Mouse (Mus musculus) spleen, adult 18-20 months (tissue): ENCODE results near the gene Plekhg5.

ENCODE experiments used
- DNase-seq, 2 experiments: peaks; one replicate each; pipeline ENCODE4 v3.0.0; 2022; ENCODE audit warnings: mixed read lengths in 2 of 2

Gene Plekhg5

DNA sequence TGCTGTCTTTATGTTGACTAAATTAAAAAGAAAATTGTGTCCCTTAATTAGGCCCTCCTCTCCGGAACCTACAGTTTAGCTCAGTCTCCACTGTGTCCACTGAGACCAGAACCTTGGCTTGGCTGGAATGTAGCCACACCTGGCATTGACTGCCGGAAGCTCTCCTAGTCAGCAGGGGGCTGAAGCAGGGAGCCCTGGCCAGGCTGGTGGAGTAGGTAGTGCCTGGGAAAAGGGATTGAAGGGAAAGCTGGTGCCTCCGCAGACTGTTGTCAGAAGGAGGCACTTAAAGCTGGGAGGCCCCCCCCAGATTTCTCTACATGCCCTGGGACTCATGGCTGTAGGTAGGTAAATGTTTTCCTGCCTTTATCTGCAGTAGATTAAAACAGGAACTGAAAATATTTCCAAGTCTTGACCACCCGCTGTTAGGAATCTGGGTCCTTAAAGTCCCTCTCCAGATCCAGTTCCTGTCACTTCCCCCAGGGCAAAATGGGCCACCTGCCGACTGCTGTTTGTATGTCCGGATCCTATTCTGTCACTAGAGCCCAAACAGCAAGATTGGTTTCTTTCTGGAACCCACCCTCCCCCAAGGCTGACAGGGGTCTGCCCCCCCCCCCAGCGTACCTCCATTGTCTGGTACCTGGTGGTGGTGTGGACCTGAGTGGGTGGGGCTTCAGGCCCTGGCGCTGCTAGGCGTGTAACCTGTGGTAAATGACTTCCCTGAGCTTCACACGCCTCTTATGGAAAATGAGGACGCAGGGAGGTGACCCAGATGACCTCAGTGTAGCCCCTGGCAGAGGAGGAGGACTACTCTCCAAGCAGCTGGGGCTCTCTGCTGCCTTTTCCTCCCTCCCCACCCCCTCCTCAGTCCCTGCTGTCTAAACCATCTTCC is 25.9 kb downstream of the Plekhg5 start:
- no peak for DNase-seq

DNA sequence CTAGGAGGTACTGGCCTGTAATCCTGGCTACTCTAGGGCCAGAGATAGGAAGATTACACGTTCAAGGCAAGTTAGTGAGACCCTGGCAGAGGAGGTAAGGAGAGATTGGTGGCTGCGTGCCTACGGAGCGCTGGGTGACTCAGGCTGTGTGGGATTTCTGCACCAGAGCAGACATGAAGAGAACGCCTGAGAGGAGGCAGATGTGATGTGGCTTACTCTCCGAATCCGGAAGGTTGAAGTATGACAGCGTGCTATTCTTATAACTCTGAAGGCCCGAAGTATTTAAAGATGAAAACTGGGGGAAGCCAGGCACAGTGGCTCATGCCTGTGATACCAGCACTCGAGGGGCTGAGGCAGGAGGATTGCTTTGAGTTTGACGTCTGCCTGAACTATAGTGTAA is 28.2 kb downstream of the Plekhg5 start:
- DNase-seq: no peak

DNA sequence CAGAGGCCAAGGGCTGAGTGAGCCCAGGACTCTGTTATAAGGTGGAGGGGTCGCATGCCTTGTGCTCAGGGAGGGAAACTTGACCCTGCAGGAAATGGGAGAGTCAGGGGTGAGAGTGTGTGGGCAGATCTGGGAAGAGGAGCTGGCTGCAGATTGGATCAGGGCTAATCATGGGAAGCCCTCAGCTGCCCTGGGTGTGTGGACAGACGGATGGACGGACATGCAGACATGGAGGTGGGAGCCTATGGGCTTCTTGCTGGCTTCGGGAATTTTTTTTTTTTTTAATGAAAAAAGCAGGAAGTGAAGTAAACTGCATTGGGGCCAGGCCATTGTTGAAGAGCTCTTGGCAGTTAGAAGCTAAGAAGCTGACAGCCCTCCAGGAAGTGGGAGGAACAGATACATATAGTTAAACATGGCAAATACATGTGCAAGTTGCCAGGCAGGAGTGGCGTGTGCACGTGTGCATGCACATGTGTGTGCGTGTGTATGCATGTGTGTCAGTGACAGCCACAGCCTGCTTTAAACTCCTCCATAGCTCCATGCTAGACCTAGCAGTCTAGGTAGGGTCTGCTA is 28.9 kb downstream of the Plekhg5 start:
- DNase-seq: no peak

DNA sequence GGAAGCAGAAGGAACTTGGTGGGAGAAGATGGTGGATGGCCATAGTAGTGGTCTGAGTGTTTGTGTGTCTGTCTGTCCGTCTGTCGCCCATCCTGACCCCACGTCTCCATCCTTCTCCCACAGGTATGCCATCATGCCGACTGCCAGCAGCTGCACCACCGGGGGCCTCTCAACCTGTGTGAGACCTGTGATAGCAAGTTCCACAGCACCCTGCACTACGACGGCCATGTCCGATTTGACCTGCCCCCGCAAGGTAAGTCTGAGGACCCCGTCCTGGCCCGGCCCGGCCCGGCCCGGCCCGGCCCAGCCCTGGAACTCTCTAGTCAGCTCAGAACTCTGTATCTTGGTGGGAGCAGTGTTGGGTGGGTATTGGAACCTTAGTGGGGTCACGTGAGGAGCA is 29.6 kb downstream of the Plekhg5 start:
- no peak for DNase-seq

- peak; percentile 57 to 81 for DNase-seq
These were observed 30.7 kb downstream of the Plekhg5 start for GRCm38 (mm10) chr4:152103025-152103424.

DNA sequence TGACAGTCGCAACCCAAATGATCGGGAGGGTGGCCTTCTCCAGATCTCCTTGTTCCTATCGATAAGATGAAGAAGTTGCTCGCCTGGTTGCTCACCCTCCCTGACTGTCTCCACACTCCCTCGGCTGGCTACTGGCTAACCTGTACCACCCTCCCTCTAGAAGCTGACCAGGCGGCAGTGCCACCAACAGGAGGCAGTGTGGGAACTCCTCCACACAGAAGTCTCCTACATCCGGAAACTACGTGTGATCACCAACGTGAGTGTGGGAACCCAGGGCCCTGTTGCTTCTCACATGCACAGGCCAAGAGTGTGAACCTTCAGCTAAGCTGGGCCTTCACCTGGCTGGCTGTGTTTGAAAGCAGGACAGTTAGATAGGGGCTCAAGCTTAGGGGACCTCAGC is 34.4 kb downstream of the Plekhg5 start:
- DNase-seq: no peak

DNA sequence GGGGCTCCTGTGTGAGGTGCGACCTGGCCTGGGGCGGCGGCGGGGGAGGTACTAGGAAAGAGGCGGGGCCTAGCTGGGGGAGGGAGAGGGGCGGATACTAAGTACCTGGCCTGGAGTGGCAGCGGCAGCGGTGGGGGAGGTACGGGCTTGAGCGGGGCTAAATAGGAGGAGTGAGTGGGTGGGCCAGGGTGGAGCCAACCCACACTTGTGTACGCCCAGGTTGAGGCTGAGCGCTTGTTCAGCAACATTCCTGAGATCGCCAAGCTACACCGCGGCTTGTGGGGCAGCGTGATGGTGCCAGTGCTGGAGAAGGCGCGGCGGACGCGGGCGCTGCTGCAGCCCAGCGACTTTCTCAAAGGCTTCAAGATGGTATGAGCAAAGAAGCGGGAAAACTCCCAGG is 35.2 kb downstream of the Plekhg5 start:
- DNase-seq: no peak

GRCm38 (mm10) chr4:152107971-152108509 is 35.7 kb downstream of the Plekhg5 start:
- no peak for DNase-seq

DNA sequence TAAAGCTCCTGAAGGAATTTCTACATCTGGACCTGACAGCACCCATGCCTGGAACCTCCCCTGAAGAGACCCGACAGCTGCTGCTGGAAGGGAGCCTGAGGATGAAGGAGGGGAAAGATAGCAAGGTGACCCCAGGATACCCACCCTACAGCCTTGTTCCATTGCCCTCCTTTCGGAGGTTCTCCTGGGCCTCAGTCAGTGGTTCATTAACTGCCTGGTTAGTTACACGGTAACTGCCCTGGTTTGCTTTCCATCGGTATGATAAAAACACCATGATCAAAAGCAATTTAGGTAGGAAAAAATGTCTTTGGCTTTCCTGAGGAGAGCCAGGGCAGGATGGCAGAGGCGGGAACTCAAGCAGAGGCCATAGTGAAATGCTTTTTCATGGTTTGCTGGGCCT is 36.4 kb downstream of the Plekhg5 start:
- no peak for DNase-seq

- no peak for DNase-seq
These were observed 37.2 kb downstream of the Plekhg5 start for GRCm38 (mm10) chr4:152109509-152109908.

GRCm38 (mm10) chr4:152110689-152111088 is 38.4 kb downstream of the Plekhg5 start:
- DNase-seq: no peak

- no peak for DNase-seq
These were observed 40.0 kb downstream of the Plekhg5 start for GRCm38 (mm10) chr4:152112329-152112728.

DNA sequence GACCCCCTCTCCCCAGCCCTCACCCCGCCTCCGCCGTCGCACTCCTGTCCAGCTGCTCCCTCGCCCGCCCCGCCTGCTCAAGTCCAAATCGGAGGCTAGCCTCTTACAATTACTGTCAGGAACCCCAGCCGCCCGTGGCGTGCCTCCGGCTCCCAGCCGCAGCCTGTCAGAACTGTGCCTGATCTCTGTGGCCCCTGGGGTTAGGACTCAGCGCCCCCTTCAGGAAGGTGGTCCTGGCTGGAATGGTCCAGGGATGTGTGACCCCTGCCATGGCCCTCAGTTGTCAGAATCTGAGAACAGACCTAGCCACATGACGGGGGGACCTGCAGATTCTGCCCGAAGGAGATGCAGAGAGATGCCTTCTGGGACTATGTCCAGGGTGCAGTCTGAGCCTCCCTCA is 41.8 kb downstream of the Plekhg5 start:
- DNase-seq: no peak

DNA sequence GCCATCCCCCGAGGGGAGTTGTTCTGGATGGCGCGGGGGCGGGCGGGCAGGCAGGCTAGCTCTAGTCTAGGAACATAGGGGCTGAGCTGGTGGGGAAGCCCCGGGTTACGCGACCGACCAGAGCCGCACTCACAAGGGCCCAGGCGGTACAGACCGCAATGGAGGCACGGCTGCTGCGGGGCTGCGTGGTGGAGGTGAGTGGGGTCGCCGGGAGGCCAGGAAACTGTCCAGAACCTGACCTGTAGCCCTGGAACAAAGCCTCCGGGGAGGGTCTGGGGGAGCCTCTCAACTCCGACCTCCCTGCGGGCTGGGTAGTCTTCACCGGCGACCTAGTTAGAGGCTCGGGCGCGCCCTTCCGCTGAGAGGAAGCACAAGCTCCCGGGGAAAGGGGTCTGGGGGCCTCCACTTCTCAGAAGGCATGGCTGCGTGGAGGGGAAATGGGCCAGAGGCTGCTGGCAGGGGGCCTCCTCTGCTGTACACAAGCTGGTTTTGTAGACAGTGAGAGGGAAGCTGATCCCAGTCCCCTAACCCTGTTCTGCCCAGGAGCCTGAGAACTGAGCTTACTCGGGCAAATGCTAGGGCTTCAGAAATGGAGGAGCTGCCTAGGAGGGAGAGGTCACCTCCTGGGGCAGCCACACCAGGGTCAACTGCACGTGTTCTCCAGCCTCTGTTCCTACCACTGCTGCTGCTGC is 43.8 kb downstream of the Plekhg5 start, which contains the start of gene Tnfrsf25:
Tnfrsf25 (plus strand) TSS at position 14 of the 692 bp plus-strand sequence.
- DNase-seq: no peak

DNA sequence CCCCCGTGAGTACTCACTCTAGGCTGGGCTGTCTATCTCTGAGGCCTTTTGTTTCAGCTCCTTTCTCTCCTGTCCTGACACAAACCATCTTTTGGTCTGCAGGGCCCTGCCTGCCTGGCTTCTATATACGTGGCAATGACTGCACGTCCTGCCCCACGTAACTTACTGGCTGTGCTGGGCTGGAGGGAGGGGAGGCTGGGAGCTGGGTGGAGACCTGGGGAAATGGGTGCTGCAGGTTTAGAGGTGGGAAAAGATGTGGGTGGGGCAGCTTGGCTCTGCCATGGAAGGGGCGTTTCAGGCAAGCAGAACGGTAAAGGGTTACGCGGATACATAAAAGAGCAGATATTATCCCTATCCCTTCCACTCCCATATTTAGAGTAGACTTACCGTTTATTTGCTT is 45.2 kb downstream of the Plekhg5 start:
- DNase-seq: no peak

DNA sequence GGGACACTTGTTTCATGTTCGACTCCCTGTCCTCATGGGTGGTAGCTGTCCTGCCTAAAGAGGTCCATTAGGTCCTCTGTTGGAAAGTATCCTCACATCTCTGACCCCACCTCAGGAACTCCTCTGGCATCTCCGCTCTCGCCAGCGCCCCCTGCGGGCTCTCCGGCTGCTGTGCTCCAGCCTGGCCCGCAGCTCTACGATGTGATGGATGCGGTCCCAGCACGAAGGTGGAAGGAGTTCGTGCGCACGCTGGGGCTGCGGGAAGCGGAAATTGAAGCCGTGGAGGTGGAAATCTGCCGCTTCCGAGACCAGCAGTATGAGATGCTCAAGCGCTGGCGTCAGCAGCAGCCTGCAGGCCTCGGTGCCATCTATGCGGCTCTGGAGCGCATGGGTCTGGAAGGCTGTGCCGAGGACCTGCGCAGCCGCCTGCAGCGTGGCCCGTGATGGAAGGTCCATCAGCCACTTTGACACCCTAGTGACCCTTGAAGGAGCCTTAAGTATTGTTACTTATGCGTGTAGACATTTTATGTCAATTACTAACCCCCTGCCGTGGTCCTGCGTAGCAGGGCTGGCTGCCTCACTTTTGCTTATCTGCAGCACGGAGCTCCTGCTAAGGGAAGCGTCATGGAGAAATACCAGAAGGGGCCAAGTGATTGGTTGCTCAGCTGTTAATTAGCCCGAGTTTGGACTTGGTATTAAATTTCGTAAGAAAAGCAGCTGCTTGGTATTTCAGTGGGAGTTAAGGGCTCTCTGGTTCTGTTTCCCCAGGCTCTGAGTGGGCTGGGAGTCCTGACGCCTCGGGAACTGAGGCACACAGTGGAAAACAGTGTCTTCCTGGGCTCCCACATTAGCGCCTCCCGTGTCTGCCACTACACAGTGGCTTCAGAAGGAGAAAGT is 47.3 kb downstream of the Plekhg5 start:
- DNase-seq: no peak

DNA sequence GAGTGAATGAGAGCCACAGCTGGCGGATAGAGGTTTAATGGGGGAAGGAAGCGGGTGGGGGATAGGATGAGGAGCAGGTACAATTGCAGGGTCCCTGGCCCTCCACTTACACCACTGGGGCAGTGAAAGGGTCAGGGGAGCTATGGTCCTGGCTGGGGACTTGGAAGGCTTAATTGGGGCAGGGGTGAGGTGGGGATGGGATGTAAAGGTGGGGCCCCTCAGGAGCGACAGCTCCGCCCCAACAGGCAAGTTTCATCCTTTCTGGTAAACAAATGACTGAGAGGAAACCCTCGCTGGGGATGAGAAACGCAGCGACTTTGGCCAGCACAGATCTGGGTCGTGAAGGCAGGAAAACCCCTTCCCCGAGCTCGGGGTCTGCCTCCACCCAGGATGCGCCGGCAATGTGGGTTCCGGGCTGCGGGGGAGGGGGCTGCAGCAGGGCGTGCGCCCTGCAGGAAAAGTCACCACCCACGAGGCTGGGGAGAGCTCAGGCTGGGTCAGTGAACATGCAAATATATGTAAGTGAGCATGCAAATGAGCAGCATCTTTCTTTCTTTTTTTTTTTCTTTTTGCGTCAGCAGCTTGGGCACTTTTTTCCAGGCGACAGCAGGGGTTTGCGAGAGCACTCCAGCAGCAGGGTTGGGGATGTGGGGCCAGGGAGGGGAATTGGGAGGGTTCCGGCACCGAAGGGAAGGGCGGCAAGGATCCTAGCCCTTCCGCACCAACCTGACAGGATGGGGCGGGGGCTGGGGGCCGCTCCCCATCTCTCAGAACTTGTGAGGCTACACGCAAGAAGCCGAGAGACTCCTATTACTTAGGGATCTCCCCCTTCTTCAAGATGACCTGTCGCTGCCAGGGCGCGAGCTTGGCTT is 48.2 kb downstream of the Plekhg5 start:
- peak in 1 of 2 experiments; percentile 37 for DNase-seq

GRCm38 (mm10) chr4:152121183-152121505 is 48.8 kb downstream of the Plekhg5 start:
- DNase-seq: no peak

DNA sequence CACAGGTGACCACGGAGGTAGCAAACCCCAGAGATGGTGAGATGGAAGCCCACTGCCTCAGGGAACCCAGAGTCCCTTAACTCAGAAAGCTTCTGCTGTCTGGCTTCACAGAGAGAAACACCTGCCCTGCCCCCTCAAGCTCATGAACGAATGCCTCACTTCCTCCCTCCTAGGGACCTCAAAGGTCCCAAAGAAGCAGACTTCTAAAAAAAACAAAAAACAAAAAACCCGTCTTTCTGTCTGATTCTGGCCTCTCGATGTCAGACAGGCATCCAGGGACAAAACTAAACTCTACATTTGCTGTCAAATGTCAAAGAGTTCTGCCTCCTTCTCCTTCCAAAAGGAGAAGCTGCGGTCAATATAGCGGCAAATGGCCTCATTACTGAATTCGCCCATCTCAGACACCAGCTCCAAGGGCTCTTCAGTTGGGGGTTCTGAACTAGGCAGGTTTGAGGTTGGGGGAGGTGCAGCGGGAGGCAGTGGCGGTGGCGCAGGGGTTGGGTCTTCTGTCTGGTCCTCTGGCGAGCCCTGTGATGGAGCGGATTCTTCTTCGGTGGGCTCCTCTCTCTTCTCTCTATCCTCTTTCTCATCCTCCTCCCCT is 52.2 kb downstream of the Plekhg5 start:
- DNase-seq: no peak

DNA sequence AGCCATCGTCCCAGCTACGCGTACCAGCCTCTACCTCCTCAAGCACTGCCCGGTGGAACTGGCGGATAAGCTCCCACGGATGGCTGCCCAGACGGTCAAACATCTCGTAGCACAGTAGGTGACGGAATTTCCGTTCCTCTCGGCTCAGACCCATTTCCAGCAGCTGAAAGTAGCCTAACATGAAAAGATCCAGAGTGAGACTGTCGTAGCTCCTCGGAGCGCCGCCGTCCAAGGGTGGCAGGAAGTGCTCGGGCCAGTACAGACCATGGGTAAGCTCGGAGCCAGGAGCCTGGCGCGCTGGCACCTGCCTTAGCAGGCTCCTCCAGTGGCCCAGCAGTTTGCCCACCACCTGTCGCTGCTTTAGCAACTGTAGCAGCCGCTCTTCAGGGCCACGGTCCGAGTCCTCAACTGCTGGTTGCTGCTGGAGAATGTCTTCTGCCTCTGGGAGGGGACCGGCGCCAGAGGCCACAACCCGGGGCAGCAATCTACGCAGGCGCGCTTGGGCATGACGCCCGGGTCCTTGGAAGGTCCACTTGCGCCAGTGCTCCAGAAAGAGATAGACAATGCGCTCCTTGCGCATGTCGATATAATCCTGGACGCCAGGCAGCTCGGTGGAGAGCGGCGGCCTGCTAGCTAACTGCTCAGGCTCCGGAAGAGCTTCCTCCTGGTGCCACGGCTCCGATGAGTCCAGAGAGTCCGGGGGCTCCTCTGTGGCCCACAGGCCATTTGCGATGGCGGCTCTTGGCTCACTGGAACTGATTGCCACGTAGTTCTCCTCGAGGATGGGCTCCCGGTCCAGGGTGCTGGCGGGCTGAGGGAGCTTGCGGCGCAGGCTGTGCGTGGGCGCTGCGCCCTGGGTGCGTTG is 53.1 kb downstream of the Plekhg5 start:
- peak in 1 of 2 experiments; percentile 30 for DNase-seq
